Mouse (Mus musculus): Measurements from ENCODE around the gene Clca3a1. TPM values are rescaled to one million over a fixed set of nuclear protein-coding genes. Genes with fewer than 3 reads are reported as not detected.

Clca3a1 gene
- polyA plus RNA-seq, 1 experiment from 2014 or later, result 12.7 TPM

Other genes with a start within 250 kb of the Clca3a1 start
- gene Hs2st1, start 190.8 kb downstream of the Clca3a1 start, polyA plus RNA-seq (2015; fragmentation: Nextera tagmentation; extraction: Ambion mirVana), result 8.2 and 10.5 TPM in 2 replicates
- 610 and 622 TPM in 2 replicates for gene Selenof, start 190.7 kb downstream of the Clca3a1 start, polyA plus RNA-seq (2015; fragmentation: Nextera tagmentation; extraction: Ambion mirVana)
- gene Sh3glb1, start 40.6 kb downstream of the Clca3a1 start, polyA plus RNA-seq (2015; fragmentation: Nextera tagmentation; extraction: Ambion mirVana), result 89.3 and 91.0 TPM in 2 replicates
- 0.77 and 1.1 TPM in 2 replicates for gene Clca3a2, start 58.5 kb upstream of the Clca3a1 start, polyA plus RNA-seq (2015; fragmentation: Nextera tagmentation; extraction: Ambion mirVana)
- 0.79 and 1.2 TPM in 2 replicates for gene Clca3b, start 88.4 kb upstream of the Clca3a1 start, polyA plus RNA-seq (2015; fragmentation: Nextera tagmentation; extraction: Ambion mirVana)
- 5.9 and 6.9 TPM in 2 replicates for gene Clca4b, start 171.6 kb upstream of the Clca3a1 start, polyA plus RNA-seq (2015; fragmentation: Nextera tagmentation; extraction: Ambion mirVana)
- gene Clca4a, start 214.1 kb upstream of the Clca3a1 start, polyA plus RNA-seq (2015; fragmentation: Nextera tagmentation; extraction: Ambion mirVana), result 0.07 TPM in 1 of 2 replicates, not detected in the other